Mouse (Mus musculus) neural tube, embryonic 12.5 days (tissue): ENCODE measurements around the gene Khdc3. TPM values are rescaled to one million over a fixed set of nuclear protein-coding genes. Genes with fewer than 3 reads are reported as not detected.

Source experiments
- polyA plus RNA-seq: library from polyadenylated mRNA; unstranded; fragments of >200 nt; fragmentation: Nextera tagmentation; extraction: Ambion mirVana; gene quantifications from 2 replicates; pipeline ENCODE4 v1.2.1, GENCODE M21; 2016

Gene Khdc3
- polyA plus RNA-seq, 1 experiment from 2014 or later = not detected

Other genes with a start within 250 kb of the Khdc3 start
- gene Pygo1, start 176.2 kb upstream of the Khdc3 start, polyA plus RNA-seq = 12.0 and 13.0 TPM in 2 replicates
- gene Dyx1c1, start 143.1 kb upstream of the Khdc3 start, polyA plus RNA-seq = 2.0 and 2.2 TPM in 2 replicates
- not detected in 2 replicates for gene Gm44503, start 143.0 kb upstream of the Khdc3 start, polyA plus RNA-seq
- gene Ccpg1os, start 116.5 kb upstream of the Khdc3 start, polyA plus RNA-seq = 21.6 and 25.9 TPM in 2 replicates
- gene Ccpg1, start 116.4 kb upstream of the Khdc3 start, polyA plus RNA-seq = 33.3 and 35.5 TPM in 2 replicates
- gene Pigb, start 61.5 kb upstream of the Khdc3 start, polyA plus RNA-seq = 9.4 and 13.1 TPM in 2 replicates
- gene Rab27a, start 57.0 kb upstream of the Khdc3 start, polyA plus RNA-seq = 1.2 and 1.3 TPM in 2 replicates
- gene Gm20509, start 634 bp downstream of the Khdc3 start, polyA plus RNA-seq = not detected in 2 replicates
- gene Rsl24d1, start 11.6 kb downstream of the Khdc3 start, polyA plus RNA-seq = 116 TPM in 2 replicates